Mouse (Mus musculus): ENCODE data around the gene Cd99l2. TPM values are rescaled to one million over a fixed set of nuclear protein-coding genes. Genes with fewer than 3 reads are reported as not detected.

Gene Cd99l2
- polyA plus RNA-seq, 1 experiment from 2014 or later = 11.0 TPM

Small RNA genes lying within 50 kb of the gene (microRNA-seq; reads per million reads assigned to microRNA genes)
- not detected for gene Gm23945

Other genes starting within 250 kb of the Cd99l2 start
- 5.5 and 6.2 TPM in 2 replicates for gene Mtmr1, start 128.1 kb downstream of the Cd99l2 start, polyA plus RNA-seq (2015; fragmentation: Nextera tagmentation; extraction: Ambion mirVana)
- 292 and 348 TPM in 2 replicates for gene Hmgb3, start 63.1 kb upstream of the Cd99l2 start, polyA plus RNA-seq (2015; fragmentation: Nextera tagmentation; extraction: Ambion mirVana)
- gene Gpr50, start 170.8 kb upstream of the Cd99l2 start, polyA plus RNA-seq (2015; fragmentation: Nextera tagmentation; extraction: Ambion mirVana) = 0.05 and 0.14 TPM in 2 replicates